Mouse (Mus musculus): ENCODE data around the gene Irf6. TPM values are rescaled to one million over a fixed set of nuclear protein-coding genes. Genes with fewer than 3 reads are reported as not detected.
A peak's percentile ranks its signal among the peaks of the same experiment; 100 is the strongest.

Gene Irf6
- polyA plus RNA-seq, 1 experiment from 2014 or later: 3.7 TPM

DNA sequence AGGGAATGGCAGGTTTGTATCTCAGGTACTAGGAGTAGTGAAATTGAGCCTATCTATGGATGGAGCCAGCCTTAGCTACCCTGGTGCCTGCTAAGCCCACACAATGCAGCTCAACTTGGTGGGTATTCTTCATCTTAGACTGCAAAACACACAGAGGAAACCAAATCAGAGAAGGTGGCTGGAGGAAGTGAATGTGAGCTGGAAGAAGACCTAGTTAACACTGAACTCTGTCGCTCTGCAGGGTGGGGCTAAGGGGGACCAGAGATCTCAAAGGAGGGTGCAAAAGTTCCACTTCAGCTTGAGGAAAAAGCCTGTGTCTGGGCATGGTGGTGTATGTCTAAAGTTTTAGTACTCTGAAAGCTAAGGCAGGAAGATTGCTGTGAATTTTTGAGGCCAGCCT lies 6.7 kb downstream of the Irf6 start:
- Histone ChIP-seq H3K27me3 (ENCODE audit: insufficient read depth, poor library complexity, severe bottlenecking) (peaks cover 18% of the 10 kb centered on the region), H3K36me3 (no peaks in the 10 kb centered on the region), H3K4me1 (replicated peaks) (peaks cover 15% of the 10 kb centered on the region), H3K27ac (no peak overlapping the region), H3K9me3 (no peaks in the 10 kb centered on the region), H3K4me3 (no peak overlapping the region)
- DNase-seq (ENCODE audit: low spot score): no peak
- WGBS: 48% methylated on average over 1 of the region's 1 CpGs

DNA sequence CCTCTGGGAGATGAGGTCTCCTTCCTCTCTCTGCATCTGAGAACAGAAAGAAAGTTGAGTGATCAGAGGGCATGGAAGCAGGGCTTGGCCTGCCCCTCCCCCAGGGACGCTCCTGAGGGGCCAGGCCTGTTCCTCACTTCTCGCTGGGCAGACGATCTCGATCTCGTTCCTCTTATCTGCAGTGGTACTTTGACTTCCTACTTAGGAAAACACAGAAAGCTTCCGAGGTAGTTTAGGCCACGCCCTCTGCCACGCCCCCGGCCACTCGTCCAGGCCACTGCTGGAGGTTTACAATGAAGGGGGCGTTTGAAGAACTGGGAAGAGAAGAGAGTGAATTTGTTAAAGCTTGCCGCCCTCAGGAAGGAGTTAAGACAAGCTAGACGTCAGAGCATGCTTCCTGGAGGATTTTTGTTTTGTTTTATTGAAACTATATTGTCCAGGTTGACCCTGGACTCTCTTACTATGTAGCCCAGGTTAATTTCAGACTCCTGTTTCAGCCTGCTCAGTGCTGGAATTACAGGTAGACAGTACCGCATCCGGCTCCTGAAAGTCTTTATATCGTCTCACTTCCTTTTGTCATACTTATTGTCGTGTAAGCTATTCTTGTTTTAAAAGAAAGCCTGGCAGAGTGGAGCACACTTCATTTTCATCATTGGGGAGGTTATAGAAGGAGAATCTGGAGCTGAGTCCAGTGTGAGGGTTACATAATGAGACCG lies 7.6 kb downstream of the Irf6 start:
- DNase-seq (ENCODE audit: low spot score): peak; percentile 68
- 15% methylated on average over 18 of the region's 18 CpGs for WGBS
- Histone ChIP-seq H3K4me1 (replicated peaks) (peaks cover 15% of the 10 kb centered on the region), H3K36me3 (no peaks in the 10 kb centered on the region), H3K27me3 (ENCODE audit: insufficient read depth, poor library complexity, severe bottlenecking) (peaks cover 9% of the 10 kb centered on the region), H3K27ac (peak overlapping the region; percentile 62), H3K4me3 (peak overlapping the region; percentile 42), H3K9me3 (no peaks in the 10 kb centered on the region)

DNA sequence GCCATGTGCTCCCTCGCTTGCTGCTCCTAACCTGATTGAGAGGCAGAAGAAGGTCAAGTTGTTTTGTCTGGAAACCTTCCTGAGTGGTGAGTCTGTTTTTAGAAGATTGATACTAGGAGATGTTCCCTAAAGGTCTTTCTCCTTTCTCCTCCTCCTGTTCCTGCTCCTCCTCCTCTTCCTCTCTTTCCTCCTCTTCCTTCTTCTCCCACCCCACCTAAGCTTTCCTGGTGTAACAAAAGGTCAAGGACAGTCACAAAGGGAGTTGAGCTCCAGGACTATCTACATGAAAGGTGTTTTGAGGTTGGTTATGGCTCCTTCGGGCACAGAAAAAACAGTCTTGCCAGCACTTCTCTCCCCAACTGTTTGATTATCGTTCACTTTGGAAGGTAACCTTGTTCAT lies 14.8 kb downstream of the Irf6 start, which contains the start of gene A130010J15Rik:
Gene A130010J15Rik, plus strand, starts transcription at position 301 of the 400 bp plus-strand sequence.
- H3K27me3 ChIP-seq (ENCODE audit: insufficient read depth, poor library complexity, severe bottlenecking): no peaks in the 10 kb centered on the region
- H3K36me3 ChIP-seq: no peaks in the 10 kb centered on the region
- no peak within 1 kb of the TSS for H3K27ac ChIP-seq
- H3K4me3 ChIP-seq: no peak within 1 kb of the TSS
- WGBS: 91% methylated on average over 3 of the region's 3 CpGs
- no peak for DNase-seq (ENCODE audit: low spot score)
- H3K4me1 ChIP-seq (replicated peaks): peaks cover 13% of the 10 kb centered on the region
- H3K9me3 ChIP-seq: no peaks in the 10 kb centered on the region

DNA sequence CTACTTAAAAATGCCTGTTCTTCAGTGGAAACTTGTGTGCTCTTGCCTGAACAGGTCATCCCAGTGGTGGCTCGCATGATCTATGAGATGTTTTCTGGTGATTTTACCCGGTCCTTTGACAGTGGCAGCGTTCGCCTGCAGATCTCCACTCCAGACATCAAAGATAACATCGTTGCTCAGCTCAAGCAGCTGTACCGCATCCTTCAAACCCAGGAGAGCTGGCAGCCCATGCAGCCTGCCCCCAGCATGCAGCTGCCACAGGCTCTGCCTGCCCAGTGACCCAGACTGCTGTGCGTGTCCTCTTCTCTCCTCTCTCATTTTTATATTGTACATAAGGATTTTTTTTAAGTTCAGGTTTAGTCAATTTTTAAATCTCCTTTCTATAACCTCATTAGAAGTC lies 16.3 kb downstream of the Irf6 start:
- Histone ChIP-seq H3K4me3 (no peak overlapping the region), H3K27me3 (ENCODE audit: insufficient read depth, poor library complexity, severe bottlenecking) (no peaks in the 10 kb centered on the region), H3K36me3 (no peaks in the 10 kb centered on the region), H3K9me3 (no peaks in the 10 kb centered on the region), H3K4me1 (replicated peaks) (peaks cover 23% of the 10 kb centered on the region), H3K27ac (no peak overlapping the region)
- 88% methylated on average over 7 of the region's 7 CpGs for WGBS
- no peak for DNase-seq (ENCODE audit: low spot score)

DNA sequence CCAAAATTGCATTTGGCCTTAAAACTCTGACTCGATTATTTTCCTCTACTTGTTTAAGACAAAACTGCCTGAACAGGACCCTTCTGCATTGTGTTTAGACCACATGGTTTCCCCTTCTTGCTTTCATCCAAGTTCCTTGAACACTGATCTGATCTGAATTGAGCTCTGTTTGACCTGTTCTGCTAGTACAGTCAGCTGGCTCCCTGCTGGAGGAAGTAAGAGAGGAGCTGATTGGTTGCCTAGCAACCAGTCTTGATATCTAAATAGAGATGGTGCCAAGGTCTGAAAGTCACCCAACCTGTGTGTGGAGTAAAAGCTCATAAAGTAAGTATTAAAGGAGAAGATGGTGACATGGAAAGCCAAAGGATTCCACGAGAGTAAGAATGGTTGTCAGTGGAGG lies 16.9 kb downstream of the Irf6 start:
- 86% methylated on average over 2 of the region's 2 CpGs for WGBS
- DNase-seq (ENCODE audit: low spot score): no peak

DNA sequence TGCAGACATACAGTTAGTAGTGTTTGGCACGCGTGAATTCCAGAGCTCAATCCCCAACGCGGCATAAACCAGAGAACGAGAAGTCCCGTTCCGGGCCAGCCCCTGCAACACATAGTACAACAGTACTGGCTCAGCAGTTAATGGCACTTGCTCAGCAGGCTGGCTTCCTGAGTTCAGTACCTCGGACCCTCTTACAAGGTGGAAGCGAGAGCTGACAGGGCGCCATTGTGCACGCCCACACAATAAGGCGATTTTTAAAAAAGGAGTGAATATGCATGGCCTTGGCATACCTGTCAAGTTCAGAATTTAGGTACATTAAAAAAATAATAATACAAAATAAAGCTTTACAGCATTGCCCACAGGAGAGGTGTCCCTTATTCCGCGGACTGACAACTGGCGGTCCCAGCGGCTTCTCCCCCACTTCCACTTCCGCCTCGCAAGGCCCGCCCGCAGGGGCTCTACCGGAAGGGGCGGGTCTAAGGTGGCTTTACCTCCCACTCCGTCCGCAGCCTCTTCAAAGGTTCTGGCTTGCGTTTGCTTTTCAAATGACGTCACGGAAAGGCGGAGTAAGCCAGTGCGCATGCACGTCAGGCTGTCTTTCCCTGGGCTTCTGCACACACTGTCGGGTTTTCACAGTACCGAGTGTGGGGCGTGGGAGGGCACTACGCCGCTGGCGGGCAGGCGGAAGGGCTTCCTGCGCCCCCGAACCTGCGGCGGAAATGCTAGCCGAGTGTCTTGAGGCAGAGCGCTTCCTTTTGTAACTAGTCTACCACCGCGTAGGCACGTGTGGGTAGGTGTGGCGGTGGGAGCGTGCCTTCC lies 20.3 kb downstream of the Irf6 start:
- Histone ChIP-seq H3K4me1 (replicated peaks) (peaks cover 29% of the 10 kb centered on the region), H3K27me3 (ENCODE audit: insufficient read depth, poor library complexity, severe bottlenecking) (no peaks in the 10 kb centered on the region), H3K36me3 (no peaks in the 10 kb centered on the region), H3K9me3 (no peaks in the 10 kb centered on the region), H3K27ac (peak overlapping the region; percentile 92), H3K4me3 (peak overlapping the region; percentile 87)
- WGBS: 2% methylated on average over 48 of the region's 48 CpGs
- DNase-seq (ENCODE audit: low spot score): peak; percentile 98

More for the DNA sequence above, 16.9 kb downstream of the Irf6 start:
- Histone ChIP-seq H3K36me3 (no peaks in the 10 kb centered on the region), H3K4me3 (no peak overlapping the region), H3K4me1 (replicated peaks) (peaks cover 26% of the 10 kb centered on the region), H3K9me3 (no peaks in the 10 kb centered on the region), H3K27me3 (ENCODE audit: insufficient read depth, poor library complexity, severe bottlenecking) (no peaks in the 10 kb centered on the region), H3K27ac (no peak overlapping the region)

DNA sequence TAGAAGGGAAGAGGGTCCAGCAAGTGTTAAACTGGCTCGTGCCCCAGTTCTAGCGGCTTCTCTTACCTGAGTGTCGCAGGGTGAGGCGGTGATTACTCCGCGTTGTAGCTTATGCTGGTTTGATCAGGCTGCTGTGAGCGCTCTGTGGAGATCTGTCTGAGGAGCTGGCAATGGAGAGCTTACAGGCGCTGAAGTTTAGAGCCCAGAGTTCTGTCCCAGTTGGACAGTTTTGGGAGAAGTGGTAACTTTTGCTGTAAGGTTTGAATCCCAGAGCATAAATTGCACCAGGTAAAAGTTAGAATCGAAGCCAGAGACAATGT lies 20.9 kb downstream of the Irf6 start:
- no peak for DNase-seq (ENCODE audit: low spot score)
- Histone ChIP-seq H3K4me3 (peak overlapping the region; percentile 87), H3K27ac (peak overlapping the region; percentile 92), H3K4me1 (replicated peaks) (peaks cover 30% of the 10 kb centered on the region), H3K36me3 (no peaks in the 10 kb centered on the region), H3K27me3 (ENCODE audit: insufficient read depth, poor library complexity, severe bottlenecking) (no peaks in the 10 kb centered on the region), H3K9me3 (no peaks in the 10 kb centered on the region)
- 23% methylated on average over 9 of the region's 9 CpGs for WGBS

DNA sequence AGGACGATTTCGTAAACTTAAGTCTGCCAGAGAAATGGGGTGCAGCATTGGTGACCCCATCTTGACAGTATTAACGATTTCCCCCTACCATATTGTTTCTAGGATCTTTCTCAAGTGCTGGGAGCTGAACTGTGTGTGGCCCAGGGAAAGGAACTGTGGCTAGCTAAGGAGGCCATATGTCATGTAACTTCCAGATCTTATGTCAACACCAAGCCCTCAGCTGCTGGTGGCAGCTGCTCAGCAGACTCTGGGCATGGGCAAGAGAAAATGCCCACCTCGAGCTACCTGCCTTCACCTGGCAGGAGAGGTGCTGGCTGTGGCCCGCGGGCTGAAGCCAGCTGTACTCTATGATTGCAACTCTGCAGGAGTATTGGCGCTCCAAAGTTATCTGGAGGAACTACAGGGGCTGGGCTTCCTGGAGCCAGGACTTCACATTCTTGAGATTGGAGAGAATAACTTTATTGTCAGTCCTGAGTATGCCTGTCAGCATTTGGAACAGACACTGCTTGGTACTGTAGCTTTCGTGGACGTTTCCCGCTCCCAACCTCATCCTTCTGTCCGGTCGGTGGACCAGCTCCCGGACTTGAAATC lies 21.3 kb downstream of the Irf6 start:
- H3K27ac ChIP-seq: peak overlapping the region; percentile 92
- H3K36me3 ChIP-seq: no peaks in the 10 kb centered on the region
- no peaks in the 10 kb centered on the region for H3K27me3 ChIP-seq (ENCODE audit: insufficient read depth, poor library complexity, severe bottlenecking)
- WGBS: 93% methylated on average over 13 of the region's 13 CpGs
- peak overlapping the region; percentile 87 for H3K4me3 ChIP-seq
- DNase-seq (ENCODE audit: low spot score): no peak
- H3K9me3 ChIP-seq: no peaks in the 10 kb centered on the region
- H3K4me1 ChIP-seq (replicated peaks): peaks cover 30% of the 10 kb centered on the region

DNA sequence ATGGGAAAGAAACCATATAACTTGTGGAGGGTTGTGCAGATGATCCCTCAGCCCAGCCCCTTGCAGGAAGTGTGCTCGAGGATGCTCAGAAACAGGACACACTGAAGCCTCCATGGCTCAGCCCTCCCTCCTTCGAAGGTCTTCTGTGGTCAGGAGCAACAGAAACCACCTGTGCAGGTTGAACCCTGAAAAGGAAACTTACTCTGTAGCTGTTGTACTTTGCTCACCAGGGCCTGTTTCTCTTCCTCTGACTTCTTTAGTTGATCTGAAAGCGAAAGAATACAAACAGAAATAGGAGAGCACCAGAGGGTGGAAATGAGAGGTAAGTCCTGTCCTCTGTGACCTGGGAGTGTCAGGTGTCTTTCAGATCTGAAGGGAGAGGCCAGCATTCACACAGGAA lies 28.2 kb downstream of the Irf6 start:
- 85% methylated on average over 3 of the region's 3 CpGs for WGBS

DNA sequence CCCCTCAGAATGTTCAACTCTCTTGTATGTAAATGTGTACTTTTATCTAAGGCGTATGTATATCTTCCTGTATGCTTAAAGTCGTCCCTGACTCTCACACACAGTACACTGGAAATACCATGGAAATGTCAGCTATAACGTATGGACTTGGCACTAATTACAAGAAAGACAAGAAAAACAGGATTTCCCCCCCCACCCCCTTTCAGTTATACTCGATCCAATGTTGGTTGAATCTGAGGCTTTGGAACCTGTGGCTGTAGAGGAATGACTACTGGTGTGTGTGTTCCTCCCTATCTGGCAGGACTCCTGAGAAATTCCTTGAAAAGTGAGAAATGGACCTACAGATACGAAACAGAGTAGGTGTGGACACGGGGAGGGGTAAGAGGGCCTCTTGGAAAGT lies 35.3 kb downstream of the Irf6 start:
- Histone ChIP-seq H3K9me3 (no peaks in the 10 kb centered on the region), H3K36me3 (no peaks in the 10 kb centered on the region), H3K4me3 (no peak overlapping the region), H3K27ac (no peak overlapping the region), H3K4me1 (replicated peaks) (peaks cover 14% of the 10 kb centered on the region), H3K27me3 (ENCODE audit: insufficient read depth, poor library complexity, severe bottlenecking) (no peaks in the 10 kb centered on the region)
- WGBS: 85% methylated on average over 6 of the region's 6 CpGs
- DNase-seq (ENCODE audit: low spot score): no peak

More for the DNA sequence above, 28.2 kb downstream of the Irf6 start:
- H3K27me3 ChIP-seq (ENCODE audit: insufficient read depth, poor library complexity, severe bottlenecking): no peaks in the 10 kb centered on the region
- no peak overlapping the region for H3K4me3 ChIP-seq
- 0 out of 2 replicates have a peak, but pooled peaks cover 4% of the 10 kb centered on the region for H3K4me1 ChIP-seq (replicated peaks)
- no peaks in the 10 kb centered on the region for H3K9me3 ChIP-seq
- no peak overlapping the region for H3K27ac ChIP-seq
- no peaks in the 10 kb centered on the region for H3K36me3 ChIP-seq
- no peak for DNase-seq (ENCODE audit: low spot score)

DNA sequence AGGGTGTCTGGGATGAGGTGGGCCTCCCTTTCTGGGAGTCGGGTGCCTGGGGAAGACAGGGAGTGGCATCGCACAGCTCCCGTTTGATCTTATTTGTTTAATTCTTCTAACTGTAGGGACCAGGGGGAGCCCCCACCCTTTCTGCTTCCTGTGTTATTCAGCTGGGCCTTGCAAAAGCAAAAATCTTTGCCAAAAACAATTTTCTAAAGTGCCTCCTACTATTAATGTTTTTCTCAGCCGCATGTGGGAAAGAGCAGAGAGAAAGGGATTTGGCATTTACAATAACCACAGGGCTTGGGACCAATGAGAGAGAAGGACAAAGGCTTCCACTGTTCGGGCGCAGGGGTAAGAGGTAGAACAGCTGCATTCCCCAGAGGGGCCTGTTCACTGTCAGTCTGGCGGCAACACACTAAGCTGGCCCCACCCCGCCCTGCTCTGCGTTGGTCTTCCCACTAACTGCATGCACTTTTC lies 36.3 kb downstream of the Irf6 start:
- H3K9me3 ChIP-seq: no peaks in the 10 kb centered on the region
- DNase-seq (ENCODE audit: low spot score): peak; percentile 23
- peaks cover 14% of the 10 kb centered on the region for H3K4me1 ChIP-seq (replicated peaks)
- H3K36me3 ChIP-seq: no peaks in the 10 kb centered on the region
- H3K4me3 ChIP-seq: no peak overlapping the region
- 48% methylated on average over 9 of the region's 9 CpGs for WGBS
- peak overlapping the region; percentile 25; the same call in 1 of the 2 replicates for H3K27ac ChIP-seq
- no peaks in the 10 kb centered on the region for H3K27me3 ChIP-seq (ENCODE audit: insufficient read depth, poor library complexity, severe bottlenecking)

DNA sequence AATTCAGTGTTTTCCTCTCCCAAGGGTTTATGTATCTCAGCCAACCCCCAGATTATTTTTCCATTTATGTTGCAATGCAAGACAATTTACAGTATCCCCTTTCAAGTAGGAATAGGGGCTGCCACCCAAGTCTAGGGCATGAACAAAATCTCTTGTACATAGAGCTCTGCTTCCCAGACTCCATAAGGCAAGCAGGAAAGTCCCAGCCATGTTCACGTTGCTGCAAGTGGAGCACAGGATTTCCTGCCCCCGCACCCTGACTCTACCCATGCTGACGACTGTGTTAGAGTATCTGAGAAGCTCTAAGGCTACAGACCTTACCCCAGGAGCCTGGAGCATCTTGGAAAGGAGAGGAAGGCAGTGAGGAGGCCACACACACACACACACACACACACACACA lies 36.9 kb downstream of the Irf6 start:
- no peak for DNase-seq (ENCODE audit: low spot score)
- no peak overlapping the region for H3K4me3 ChIP-seq
- WGBS: 55% methylated on average over 3 of the region's 3 CpGs
- H3K9me3 ChIP-seq: no peaks in the 10 kb centered on the region
- no peaks in the 10 kb centered on the region for H3K36me3 ChIP-seq
- peak overlapping the region; percentile 25; the same call in 1 of the 2 replicates for H3K27ac ChIP-seq
- H3K27me3 ChIP-seq (ENCODE audit: insufficient read depth, poor library complexity, severe bottlenecking): no peaks in the 10 kb centered on the region
- peaks cover 14% of the 10 kb centered on the region for H3K4me1 ChIP-seq (replicated peaks)

Data from hindbrain, embryonic 10.5 days (tissue).